Mouse (Mus musculus): Measurements from ENCODE around the gene Stard7.
"Not testable (repeated sequence)": the region's sequence is repeated elsewhere in the genome, so short reads cannot be mapped to it uniquely, and the experiment has no call there.

Stard7 gene

GRCm38 (mm10) chr2:127269491-127270299 is at the start of gene Stard7:
Stard7 (plus strand) TSS chr2:127270218.
- peak; percentile 94 for DNase-seq

DNA sequence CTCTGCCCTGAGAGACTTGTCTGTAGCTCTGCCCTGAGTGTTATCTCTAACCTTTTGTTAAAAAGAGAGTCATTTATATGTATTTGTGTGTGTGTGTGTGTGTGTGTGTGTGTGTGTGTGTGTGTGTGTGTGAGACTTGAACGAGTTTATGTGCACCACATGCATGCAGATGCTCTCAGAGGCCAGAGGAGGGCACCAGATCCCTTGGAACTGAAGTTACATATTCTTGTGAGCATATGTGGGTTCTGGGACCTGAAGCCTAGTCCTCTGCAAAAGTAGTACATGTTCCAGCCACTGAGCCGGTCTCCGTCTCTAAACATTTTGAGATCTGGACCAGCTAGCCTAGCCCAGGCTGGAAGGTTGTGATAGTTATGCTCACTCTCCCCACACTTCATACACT is 44.8 kb upstream of the Stard7 start:
- no peak for DNase-seq

GRCm38 (mm10) chr2:127237897-127238610 is 32.0 kb upstream of the Stard7 start:
- no peak for DNase-seq

GRCm38 (mm10) chr2:127240065-127240464 is 30.0 kb upstream of the Stard7 start:
- no peak for DNase-seq

- DNase-seq: peak; percentile 98
Observed at GRCm38 (mm10) chr2:127247592-127248333, 22.3 kb upstream of the Stard7 start, which contains the start of the genes Ciao1 and Tmem127. Ciao1 (minus strand) TSS chr2:127247816. Tmem127 (plus strand) TSS chr2:127247908.

GRCm38 (mm10) chr2:127248334-127249004 is 21.5 kb upstream of the Stard7 start:
- DNase-seq: peak; percentile 45

DNA sequence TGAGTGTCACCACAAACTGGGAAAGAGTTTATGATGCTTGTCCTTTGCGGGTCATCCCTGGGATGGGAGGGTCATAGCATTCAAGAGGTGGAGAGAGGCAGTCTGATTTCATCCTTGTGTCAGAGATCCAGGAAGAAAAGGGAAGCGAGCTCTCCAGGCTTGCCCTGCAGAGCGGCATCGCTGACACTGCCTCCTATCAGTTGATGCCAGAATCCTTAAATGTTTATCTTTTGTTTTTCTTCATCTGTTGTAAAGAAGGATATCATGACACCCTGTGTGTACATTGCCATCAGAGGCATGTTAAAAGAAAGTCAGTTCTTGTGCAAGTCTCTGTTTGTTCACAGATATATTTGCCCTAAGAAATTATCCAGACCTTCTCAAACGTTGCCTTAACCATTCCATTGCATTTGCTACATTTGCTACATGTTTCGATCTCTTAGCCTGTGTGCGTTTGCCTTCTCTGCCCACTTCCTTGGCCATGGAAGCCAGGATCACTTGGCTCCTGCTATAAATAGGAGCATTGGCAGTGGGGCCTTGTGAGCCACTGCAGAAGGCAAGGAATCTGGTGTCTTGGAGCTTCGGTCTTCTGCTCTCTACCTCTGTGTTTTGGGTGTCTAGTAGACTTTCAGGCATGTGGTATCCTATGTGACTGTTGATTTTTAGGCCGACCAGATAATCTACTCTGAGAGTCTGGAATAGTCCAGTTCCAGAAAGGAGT is 19.6 kb upstream of the Stard7 start:
- no peak for DNase-seq

GRCm38 (mm10) chr2:127251457-127251856 is 18.6 kb upstream of the Stard7 start:
- DNase-seq: no peak

DNA sequence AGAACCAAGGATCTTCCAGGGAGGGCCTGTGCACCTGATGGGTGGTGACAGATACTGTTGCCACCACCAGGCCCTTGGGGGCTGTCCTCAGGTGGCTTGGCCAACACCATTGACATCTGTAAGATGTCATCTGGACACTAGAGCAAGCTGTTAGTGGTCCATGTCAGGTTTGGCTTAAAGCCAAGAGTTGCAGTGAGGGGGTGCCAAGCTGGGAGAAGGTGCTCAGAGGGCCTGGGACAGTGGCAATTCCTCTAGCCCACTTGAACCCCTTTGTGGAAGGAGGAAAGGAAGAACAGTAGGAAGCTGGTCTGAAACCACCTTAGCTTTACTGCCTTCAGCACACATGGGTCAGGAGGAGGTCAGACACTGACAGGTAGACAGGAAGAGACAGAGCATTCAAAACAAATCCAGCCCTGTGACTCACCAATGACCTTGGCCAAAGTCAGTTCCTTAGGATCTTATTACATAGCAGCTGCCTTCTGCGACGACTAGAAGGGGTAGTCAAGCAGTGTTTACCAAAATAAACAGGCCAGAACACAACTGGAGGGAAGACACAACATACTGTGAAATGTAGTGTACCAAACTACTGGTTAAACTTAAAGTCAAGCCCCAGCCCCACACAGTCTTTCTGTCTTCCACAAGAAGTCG is 18.0 kb upstream of the Stard7 start:
- DNase-seq: no peak

- no peak for DNase-seq
Observed at GRCm38 (mm10) chr2:127252787-127253186, 17.2 kb upstream of the Stard7 start.

DNA sequence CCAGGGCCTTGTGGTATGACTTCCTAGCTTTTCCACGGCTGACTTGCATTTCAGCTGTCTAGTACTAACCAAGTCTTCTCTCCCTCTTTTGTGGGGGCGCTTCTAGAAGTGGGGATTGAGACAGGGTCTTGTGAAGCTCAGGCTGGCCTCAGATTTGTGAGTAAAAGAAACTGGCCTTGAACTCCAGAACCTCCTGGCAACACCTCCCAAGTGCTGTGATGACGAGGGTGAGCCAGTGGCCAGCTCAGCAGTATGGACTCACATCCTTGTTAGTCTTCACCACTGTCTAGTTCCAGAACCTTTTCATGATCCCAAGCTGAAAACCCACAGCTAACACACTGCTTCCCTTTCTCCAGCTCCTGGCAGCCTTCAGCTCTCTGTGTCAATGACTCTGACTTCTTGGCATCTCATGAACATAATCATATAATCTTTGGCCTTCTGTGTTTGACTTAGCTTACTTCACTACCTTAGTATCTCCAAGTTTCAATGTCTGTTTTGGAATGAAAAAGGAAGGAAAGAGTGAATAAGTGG is 15.3 kb upstream of the Stard7 start:
- no peak for DNase-seq

- no peak for DNase-seq
Observed at GRCm38 (mm10) chr2:127255294-127255693, 14.7 kb upstream of the Stard7 start.

GRCm38 (mm10) chr2:127259340-127259739 is 10.7 kb upstream of the Stard7 start:
- no peak for DNase-seq

DNA sequence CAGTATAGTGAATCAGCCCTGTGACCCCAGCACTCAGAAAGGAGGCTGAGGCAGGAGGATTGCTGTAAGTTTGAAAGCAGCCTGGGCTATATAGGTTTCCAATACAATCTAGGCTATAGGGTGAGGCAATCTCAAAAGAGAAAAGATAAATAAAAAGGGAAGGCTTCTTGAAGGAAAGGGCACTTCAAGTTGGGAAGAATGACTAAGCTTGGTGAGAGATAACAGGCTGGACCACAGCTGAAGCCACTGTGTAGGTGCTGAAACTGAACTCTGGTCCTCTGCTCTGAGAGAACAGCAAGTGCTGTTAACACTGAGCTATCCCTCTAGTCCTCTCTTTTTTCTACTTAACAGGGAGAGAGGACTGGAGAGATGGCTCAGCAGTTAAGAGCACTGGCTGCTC is 7.5 kb upstream of the Stard7 start:
- no peak for DNase-seq

DNA sequence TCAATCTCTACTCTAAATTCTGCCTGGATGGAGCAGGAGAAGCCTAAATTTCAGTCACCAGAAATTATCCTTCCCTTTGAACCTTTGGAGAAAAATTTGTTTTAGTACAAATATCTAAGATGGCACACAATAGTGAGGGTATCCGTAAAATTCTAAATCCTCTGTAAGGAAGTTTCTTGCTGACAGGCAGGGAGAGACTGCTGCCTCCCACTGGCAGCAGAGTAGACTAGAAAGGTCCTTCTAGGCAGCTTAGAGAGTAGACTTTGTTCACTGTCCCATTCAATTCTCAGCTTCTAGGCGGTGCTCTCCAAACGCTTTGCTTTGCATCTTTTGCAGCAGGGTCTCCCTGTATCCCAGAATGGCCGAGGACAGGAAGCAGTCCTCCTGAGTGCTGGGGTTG is 2.2 kb upstream of the Stard7 start:
- DNase-seq: no peak

DNA sequence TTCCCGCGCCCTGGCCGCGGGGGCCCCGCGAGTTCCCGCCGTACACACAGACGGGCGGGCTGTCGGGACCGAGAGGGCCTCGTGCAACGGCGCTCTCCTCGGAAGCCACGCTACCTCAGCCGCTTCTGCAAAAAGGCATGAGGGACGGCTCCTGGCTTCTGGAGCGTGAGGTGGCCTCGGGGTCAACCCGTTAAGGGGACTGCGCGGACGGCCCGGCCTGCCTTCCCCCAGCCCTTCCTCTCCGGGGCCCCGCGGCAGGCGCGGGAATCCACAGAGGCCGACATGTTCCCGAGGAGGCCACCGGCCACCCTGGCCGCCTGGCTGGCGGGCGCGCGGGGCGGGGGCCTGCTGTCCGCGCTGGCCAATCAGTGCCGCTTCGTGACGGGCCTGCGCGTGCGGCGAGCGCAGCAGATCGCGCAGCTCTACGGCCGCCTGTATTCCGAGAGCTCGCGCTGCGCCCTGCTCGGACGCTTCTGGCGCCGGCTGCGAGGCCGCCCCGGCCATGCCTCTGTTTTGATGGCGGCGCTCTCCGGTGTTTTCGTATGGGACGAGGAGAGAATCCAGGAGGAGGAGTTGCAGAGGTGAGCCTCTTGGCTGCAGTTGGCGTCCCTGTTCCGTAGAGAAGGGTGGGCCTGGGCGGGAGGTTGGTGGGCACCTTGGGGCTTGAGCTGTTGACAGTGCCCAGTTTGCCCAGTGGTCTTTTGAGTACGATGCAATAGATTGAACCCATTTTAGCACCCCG is 453 bp downstream of the Stard7 start:
- DNase-seq: peak; percentile 83

DNA sequence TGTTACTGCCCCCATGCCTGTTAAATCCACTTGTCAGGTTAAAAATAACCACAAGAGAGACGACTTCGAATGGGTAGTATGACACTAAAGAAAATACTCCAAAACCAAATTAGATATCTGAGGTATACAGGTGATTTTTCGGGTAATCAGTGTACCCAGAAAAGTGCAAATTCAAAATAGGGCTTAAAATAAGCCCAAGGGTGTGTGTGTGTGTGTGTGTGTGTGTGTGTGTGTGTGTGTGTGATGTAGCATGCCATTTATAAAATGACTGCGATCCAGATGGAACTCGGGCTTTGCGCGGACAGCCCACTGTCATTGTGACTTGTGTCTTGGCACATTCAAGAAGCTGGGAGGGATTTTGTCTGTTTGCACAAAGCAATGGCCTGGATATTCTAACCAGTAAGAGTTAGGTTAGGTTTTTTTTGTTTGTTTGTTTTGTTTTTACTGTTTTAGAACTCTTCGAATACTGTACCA is 1.1 kb downstream of the Stard7 start:
- peak; percentile 25 for DNase-seq

GRCm38 (mm10) chr2:127272049-127272448 is 2.0 kb downstream of the Stard7 start:
- not testable (repeated sequence) for DNase-seq

DNA sequence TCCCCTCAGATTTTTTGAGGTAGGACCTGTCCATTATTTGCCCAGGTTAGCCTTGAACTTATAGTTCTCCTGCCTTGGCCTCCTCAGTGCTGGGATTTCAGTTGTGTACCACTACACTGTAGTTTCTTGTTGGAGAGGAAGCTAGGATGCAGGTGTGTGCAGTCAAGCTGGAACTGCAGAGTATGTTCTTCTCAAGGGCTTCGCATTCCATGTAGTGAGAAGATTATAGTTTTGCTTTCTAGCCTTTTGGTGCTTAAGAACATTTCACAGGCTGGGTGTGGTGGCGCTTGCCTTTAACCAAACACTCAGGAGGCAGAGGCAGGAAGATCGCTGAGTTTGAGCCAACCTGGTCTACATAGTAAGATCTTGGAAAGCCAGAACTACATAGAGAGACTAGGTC is 2.8 kb downstream of the Stard7 start:
- no peak for DNase-seq

- DNase-seq: no peak
Observed at GRCm38 (mm10) chr2:127274590-127274989, 4.6 kb downstream of the Stard7 start.
